Mouse (Mus musculus): Measurements from ENCODE around the gene Fbxo36. TPM values are rescaled to one million over a fixed set of nuclear protein-coding genes. Genes with fewer than 3 reads are reported as not detected.

Gene Fbxo36
- total RNA-seq, 2 experiments from 2014 or later, result 1.9 to 2.5 TPM

GRCm38 (mm10) chr1:84942666-84943065 is 103.0 kb downstream of the Fbxo36 start:
- no peak for DNase-seq (ENCODE audit: low spot score in 2 of 2)

- no peak for DNase-seq (ENCODE audit: low spot score in 2 of 2)
Observed at GRCm38 (mm10) chr1:84943549-84943948, 103.9 kb downstream of the Fbxo36 start.

GRCm38 (mm10) chr1:84945950-84946349 is 106.3 kb downstream of the Fbxo36 start:
- no peak for DNase-seq (ENCODE audit: low spot score in 2 of 2)

- DNase-seq (ENCODE audit: low spot score in 2 of 2), result no peak
Observed at GRCm38 (mm10) chr1:84947390-84947789, 107.7 kb downstream of the Fbxo36 start.

Other genes with a start within 250 kb of the Fbxo36 start
- 100 to 1,000 TPM; 158 TPM for gene Dner, start 143.6 kb upstream of the Fbxo36 start, total RNA-seq (2021)
- gene Trip12, start 675 bp downstream of the Fbxo36 start, total RNA-seq (2021), result 100 to 1,000 TPM; 193 to 208 TPM
- 10 to 100 TPM; 22.0 to 26.0 TPM for gene Slc16a14, start 95.3 kb downstream of the Fbxo36 start, total RNA-seq (2021)

All from layer of hippocampus, postnatal 14 days (tissue).